Mouse (Mus musculus): ENCODE results near the gene Olfr399. TPM values are rescaled to one million over a fixed set of nuclear protein-coding genes. Genes with fewer than 3 reads are reported as not detected.

Gene Olfr399
- not detected for total RNA-seq (2021)
- long read RNA-seq: 0 reads

DNA sequence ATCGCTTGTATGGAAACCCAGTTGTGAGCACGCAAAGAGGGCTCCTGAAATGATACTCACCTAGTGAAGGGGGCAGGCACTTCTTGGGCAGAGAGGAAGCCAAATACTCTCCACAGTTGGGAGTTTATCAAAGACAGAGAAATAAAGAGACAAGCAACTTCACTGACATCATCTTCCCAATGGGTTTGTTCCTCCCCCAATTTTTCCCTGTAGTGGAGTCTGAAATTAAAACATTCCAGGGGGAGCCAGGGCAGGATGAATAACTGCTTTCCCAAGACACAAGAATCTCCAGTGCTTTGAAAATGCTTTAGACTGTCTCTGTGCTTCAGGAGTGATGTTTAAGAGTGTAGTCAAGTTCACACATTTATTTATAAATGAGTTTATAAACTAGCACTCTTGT, at the start of gene Olfr399, which contains the start of gene Olfr139:
Gene Olfr399 (minus strand): TSS at position 165 of the 400 bp plus-strand sequence.
Gene Olfr139 (minus strand): TSS at position 101 of the 400 bp plus-strand sequence.
- no peak for DNase-seq (ENCODE audit: low spot score in 2 of 2)

DNA sequence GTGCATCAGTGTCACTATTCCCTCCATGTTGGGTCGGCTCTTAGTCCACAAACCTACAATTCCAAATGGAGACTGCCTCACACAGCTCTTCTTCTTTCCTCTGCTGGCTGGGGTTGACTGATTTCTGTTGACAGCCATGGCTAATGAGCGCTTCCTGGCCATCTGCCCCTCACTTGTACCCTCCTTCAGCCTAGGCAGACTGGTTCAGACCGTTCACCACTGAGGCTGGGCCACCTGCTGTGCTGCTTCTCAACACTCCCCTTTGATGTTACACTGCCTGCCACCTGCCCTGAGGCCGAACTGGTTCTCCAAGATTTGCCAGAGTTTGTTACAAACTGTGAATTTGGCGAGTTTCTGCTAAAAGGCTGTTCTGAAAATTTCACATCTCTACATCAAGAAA, 48.7 kb upstream of the Olfr399 start:
- no peak for DNase-seq (ENCODE audit: low spot score in 2 of 2)

- DNase-seq (ENCODE audit: low spot score in 2 of 2): no peak
Measured at GRCm38 (mm10) chr11:74101507-74101906, 45.1 kb upstream of the Olfr399 start.

DNA sequence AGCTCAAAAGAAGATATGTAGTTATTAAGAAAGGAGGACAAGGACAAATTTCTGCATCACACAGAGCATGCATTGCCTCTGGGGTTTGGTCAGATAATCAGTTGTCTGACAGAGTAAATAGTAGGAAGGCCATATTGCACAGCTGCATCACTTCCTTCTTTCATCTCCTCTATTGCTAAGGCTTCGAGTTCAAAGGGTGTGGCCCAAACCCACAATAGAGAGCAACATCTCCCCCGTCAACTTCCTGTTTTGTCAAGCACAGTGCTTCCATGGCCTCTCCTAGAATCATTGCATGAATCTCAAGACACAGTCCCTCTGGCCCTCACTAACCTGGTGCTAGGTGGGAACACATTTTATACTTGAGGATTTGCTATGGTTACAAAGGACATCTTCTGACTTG, 44.3 kb upstream of the Olfr399 start:
- no peak for DNase-seq (ENCODE audit: low spot score in 2 of 2)

DNA sequence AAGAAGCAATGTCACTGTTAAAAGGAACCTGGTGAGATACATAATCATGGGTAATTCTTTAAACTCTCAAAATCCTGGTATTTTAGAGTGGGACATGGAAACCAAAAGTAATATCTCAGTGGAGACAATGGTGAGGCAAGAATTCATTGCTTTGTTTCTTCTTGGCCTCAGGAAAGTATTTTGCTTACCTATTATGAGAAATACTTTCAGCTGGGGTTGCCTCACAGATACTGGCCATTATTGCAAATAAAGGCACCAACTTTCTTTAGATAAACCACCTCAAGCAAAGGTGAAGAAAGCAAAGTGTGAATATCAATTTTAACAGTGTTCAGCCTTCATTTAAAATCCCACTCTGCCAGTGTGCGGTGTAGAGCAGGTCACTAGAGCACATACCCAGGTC, 13.2 kb upstream of the Olfr399 start, which contains the start of gene Zfp616:
Gene Zfp616 (plus strand): TSS at position 301 of the 400 bp plus-strand sequence.
- DNase-seq (ENCODE audit: low spot score in 2 of 2): no peak

GRCm38 (mm10) chr11:74051347-74051746, 5.1 kb downstream of the Olfr399 start:
- DNase-seq (ENCODE audit: low spot score in 2 of 2): no peak

Other genes with a start within 250 kb of the Olfr399 start
- gene Olfr392, start 239.6 kb downstream of the Olfr399 start, total RNA-seq (2021): not detected
- gene Olfr393, start 205.2 kb downstream of the Olfr399 start, total RNA-seq (2021): not detected
- gene Olfr394, start 165.8 kb downstream of the Olfr399 start, total RNA-seq (2021): not detected
- not detected for gene Olfr395, start 147.3 kb downstream of the Olfr399 start, total RNA-seq (2021)
- not detected for gene Olfr23, start 119.9 kb downstream of the Olfr399 start, total RNA-seq (2021)
- not detected for gene Olfr397, start 95.8 kb downstream of the Olfr399 start, total RNA-seq (2021)
- gene Olfr398, start 66.2 kb downstream of the Olfr399 start, total RNA-seq (2021): not detected
- not detected for gene Olfr139, start 64 bp downstream of the Olfr399 start, total RNA-seq (2021)
- not detected for gene Zfp616, start 13.3 kb upstream of the Olfr399 start, total RNA-seq (2021)
- not detected for gene Olfr401, start 57.1 kb upstream of the Olfr399 start, total RNA-seq (2021)
- gene Olfr402, start 96.9 kb upstream of the Olfr399 start, total RNA-seq (2021): not detected
- gene Olfr403, start 129.6 kb upstream of the Olfr399 start, total RNA-seq (2021): not detected
- not detected for gene Olfr43, start 154.8 kb upstream of the Olfr399 start, total RNA-seq (2021)
- not detected for gene Olfr406, start 203.2 kb upstream of the Olfr399 start, total RNA-seq (2021)
- not detected for gene Olfr59, start 227.1 kb upstream of the Olfr399 start, total RNA-seq (2021)

Measured in layer of hippocampus, adult 18-20 months (tissue).